Mouse (Mus musculus) gastrocnemius, adult 8-10 months (tissue): ENCODE measurements around the gene Sh3bp4. TPM values are rescaled to one million over a fixed set of nuclear protein-coding genes. Genes with fewer than 3 reads are reported as not detected.
A peak's percentile ranks its signal among the peaks of the same experiment; 100 is the strongest.

ENCODE experiments used
- DNase-seq, 2 experiments: peaks; one replicate each; pipeline ENCODE4 v3.0.0; 2022; ENCODE audit warnings: low spot score in 2 of 2
- total RNA-seq, 4 experiments: library from RNA; stranded (reverse); gene quantifications; 2 replicates each; pipeline ENCODE4 v1.2.4; 2022

The Sh3bp4 gene
- 1 to 10 TPM; 1.5 to 2.2 (median 2.1) TPM for total RNA-seq

DNA sequence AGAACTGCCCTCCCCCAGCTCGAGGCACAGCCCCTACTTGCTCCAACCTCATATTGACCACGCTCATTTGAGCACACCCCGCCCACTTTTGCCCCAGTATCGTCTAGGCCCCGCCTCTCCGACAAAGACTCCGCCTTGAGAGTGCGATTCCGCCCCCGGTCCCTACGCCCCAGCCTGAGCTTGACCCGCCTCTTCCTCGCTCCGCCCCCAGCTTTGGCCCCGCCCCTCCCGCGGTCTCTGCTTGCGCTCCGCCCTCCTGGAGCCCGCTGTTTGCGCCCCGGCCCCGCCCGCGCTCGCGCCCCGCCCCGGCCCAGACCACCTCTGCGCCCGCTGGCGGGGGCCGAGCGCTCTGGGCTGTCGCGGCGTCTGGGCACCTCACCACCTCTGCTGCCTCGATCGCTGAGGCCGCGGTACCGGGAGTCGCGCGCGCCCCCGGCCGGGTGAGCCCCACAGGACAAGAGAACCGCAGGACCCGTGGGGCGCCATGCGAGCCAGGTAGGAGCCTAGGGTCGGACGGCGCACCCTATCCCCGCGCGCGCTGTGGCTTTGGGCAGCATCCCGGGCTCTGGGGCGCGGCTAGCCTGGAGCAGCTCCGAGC lies at the start of gene Sh3bp4:
Gene Sh3bp4, plus strand, starts transcription at position 313 of the 598 bp plus-strand sequence.
- peak; percentile 98 to 99 for DNase-seq

DNA sequence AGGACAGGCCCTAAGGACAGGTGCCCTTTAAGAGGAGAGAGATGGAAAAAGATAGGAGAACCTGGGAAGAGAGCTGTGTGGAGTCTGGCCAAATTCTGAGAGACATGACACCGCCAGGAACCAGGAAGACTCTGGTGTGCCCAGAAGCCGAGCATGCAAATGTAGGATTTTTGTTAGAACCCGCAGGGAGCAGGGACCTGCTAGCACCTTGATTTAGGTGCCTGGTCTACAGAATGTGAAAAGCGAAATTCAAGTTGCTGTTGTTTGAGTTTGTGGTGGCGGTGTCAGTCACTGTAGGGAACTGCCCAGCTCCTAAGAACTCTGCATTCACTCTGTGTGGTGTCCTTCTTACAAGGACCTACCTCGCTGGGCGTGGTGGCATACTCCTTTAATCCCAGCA lies 47.2 kb upstream of the Sh3bp4 start:
- DNase-seq = no peak

DNA sequence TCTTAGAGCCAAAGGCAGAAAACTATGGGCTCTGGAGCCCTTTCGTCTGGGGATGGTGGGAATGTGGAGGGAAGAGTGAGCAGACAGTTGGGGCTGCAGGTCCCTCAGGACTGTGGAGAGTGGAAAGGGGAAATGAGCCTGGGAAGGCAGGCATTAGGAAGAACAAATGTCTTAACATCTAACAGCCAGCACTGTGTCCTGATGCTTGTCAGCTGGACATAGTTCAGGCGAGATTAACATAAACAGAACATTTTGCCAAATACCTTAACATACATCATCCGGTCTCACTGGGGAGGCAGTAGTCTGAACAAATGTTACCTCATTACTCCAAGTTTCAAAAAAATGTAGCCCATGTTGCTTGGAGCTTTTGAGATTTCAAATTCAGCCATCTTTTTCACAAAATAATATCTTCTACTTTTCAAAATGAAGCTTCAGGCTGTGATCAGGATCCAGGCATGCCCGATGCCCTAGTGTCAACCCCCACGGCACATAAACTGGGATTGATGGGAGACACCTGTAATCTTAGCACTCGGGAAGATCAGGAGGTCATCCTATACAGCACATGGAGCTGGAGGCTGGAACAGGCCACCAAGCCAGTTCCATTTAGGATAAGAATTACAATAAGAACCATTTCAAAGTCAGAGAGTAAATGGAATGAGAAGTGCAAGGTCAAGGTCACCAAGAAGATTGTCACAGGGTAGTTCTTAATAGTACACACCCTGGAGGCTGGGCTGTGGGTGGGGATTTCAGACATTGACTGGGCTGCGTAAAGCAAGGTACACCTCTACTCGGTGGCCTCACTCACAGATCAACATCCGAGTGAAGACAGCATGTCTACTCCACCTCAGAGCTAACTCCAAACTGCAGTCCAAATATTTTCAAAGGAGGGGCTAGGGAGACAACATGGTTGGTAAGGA lies 45.3 kb upstream of the Sh3bp4 start:
- DNase-seq = no peak

DNA sequence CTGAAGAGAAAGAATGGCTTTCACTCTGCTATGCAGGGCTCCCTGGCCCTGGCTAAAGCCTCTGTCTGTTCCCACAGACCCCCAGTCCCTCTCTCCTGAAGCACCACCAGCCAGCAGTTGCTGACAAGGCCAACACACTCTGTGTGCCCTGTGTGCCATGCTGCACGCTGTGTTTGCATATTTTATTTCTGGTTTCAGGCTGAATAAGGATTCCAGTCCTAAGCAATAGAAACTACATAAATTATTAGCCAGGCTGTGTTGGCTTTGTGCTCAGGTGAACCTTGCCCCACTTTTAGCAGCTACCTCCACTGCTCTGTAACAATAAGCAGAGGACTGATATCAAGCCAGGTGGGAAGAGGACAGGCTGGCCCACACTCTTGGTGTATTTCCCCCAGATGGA lies 44.2 kb upstream of the Sh3bp4 start:
- no peak for DNase-seq

DNA sequence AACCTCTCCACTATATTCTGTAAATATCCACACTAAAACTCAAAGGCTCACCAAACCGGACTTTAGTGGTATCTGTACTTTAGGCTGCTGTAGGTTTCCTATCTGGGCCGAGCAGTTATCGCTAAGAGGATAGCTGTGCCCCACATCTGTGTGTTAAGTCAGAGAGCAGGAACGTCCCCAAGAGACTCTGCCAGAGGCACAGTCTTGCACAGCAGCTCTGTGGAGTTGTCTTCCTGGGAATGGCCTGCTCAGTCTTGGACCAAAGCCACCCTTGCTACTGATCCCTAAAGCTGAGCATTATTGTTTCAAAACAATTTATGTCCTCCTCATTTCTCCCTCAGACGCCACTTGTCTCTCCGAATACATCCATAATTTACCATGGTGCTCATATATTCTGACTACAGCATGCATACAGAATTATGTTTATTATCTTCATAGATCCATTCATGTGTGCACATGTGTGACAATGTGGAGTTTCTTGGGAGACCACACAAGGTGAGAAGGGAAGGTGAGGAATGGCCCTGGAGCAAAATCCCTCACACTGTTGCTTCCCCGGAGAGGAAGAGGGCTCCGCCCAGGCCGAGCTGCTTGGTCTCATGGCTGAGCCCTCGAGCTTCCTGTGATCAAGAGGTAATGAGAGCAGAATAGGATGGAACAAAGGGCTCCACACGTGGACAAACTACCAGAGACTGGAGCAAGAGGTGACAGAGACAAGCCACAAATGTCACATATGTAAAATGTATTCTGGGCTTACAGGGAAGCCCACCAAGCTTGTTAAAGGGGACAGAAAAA lies 40.9 kb upstream of the Sh3bp4 start:
- no peak for DNase-seq

DNA sequence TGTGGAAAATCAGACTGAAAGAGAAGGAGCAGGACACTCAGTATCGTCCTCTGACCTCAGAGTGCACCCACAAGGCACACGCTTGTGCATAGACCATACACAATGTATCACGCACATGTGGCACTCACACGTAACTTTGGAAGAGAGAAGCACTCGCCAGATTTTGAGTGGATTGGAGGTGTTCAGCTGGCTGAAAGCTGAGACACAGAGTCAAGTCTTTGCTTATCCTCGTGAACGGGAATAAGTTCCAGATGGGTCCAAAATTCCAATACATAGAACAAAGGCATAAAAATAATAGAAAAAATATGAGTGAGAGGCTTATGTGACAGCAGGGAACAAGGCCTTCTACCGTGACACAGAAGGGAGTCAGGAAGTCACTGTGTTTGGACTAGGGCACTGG lies 36.6 kb upstream of the Sh3bp4 start:
- no peak for DNase-seq

DNA sequence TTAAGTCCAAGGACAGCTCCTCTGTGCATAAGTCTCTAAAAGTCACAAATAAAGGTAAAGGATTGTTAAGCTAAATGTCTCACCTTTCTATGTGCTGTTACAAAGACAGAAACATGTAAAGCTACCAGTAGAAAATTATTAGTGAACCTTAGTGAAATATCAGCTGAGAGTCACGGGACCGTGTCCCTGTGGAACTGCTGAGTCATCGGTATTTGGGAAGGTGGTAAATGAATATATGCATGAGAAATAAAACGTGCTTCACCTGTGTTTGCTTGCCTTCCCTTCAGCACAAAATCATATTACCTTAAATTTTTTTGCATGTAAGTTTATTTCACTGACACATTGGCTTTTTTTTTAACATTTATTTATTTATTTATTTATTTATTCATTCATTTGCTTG lies 36.2 kb upstream of the Sh3bp4 start:
- no peak for DNase-seq

DNA sequence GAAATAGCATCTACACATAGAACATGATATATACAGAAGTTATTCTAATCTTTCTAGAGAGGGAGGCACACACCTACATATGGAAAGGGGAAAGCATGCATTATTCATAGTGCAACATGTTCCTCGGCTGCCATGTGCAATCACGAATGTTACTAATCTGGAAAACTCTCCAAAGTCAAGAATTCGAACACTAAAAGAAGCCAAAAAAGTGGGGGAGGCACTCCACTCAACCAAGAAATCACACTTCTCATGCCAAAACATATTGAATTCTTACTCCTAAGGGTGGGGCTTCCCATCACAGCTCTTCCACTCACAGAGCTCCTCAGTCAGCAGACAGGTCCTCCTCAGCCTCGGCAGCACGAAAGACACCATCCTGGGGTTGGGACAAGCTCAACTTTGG lies 35.1 kb upstream of the Sh3bp4 start:
- DNase-seq = no peak

DNA sequence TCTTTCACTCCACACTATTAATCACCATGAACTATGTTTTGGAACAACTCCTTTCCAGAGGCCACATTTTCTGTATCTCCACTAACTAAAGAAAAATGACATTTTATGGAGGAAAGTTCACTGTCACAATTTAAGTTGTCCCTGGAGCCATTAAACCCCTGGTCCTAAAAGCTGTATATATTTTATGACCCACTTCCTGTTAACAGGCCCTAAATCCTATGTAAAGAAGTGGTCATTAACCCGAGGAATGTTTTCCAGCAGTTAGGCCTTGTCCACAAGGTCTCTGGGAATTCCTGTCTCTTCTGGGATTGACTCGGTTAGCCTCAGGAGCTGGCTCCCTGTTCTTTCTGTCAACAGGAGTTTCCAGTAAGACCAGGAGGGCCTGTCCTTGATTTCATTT lies 30.4 kb upstream of the Sh3bp4 start:
- DNase-seq = no peak

DNA sequence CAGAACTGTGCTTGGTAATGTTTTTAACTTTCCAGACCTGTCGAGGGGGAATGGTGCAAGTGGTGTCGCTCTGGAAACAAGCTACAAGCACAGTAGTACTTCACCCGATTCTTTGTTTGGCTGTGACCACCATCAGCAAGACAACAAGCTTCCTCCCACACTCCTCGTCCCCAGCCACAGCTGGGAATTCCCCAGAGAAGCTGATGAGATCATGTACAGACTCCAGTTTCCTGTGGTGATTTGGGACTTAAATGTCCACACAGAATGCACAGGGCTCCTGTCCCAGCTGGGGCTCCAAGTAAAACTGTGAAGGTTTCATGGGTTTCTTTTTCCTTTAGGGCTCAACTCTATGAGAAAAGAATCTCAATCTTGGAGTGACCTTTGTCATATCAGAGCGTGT lies 28.9 kb upstream of the Sh3bp4 start:
- DNase-seq = peak; percentile 8 to 16

DNA sequence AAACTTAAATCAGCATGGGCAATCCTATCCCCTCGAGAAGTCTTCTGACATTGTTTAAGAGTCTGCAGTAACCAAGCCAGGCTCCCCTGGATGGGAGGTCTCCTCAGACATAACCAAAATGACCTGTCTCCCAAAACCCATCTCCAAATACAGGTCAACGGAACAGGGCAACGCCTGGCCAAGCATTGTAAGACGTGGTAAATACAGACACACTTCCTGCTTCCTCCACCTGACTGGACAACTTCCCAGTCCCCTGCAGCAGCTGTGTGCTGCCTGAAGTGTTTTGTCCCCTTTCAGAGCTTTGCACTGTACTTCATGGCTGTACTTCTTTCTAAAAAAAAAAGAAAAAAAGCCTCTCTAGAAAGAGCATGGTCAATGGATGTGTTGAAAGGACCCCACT lies 28.1 kb upstream of the Sh3bp4 start:
- DNase-seq = no peak

DNA sequence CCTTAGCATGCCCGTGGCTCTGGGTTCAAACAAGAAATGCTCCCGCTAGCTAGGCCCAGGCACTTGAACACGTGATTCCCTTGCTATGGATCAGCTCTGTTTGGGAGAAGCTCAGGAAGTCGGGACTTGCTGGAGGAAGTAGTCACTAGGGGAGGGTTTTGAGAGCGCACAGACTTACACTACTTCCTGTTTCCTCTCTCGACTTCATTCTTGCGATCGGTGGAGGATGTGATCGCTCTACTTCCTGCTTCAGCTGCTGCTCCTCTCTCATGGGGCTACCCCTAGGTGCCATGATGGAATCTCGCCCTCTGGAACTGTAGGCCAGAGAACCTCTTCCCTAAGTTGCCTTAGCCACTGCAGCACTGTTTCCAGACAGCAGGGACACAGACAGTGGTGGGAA lies 27.3 kb upstream of the Sh3bp4 start:
- DNase-seq = no peak

DNA sequence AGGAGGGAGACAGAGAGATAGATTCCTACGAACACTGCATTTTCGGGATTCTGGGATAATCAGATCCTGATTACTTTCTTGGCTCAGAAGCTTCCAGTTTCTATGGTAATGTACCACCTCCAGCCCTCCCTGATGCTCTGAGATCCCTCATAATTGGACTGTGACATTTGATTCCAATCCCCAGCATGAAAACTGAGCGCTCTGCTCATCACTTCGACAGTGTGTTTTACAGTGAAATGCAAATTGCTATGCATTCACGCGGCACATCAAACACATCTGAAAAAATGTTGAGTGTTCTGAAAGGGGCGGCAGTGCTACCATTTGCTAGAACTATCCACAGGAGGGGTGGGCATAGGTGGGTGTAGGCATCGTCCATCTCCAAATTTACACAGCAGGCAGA lies 24.8 kb upstream of the Sh3bp4 start:
- DNase-seq = no peak

DNA sequence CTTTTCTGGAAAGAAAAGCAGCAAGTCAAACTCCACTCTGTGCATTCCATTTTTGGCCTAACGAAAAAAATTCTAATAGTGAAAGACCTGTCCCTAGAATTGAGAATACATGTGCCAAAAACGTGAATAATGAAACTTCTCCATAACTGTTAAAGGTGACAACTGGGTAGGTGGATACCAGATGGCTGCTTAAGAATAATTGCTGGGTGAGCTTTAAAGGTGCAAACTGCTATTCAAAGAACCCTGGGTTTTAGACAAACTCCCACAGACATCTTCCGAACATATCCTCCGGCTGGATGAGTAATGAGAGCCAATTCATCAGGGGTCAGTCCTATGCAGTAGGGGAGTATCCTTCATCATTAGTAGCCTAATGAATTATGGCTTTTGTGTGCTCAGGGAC lies 20.7 kb upstream of the Sh3bp4 start:
- no peak for DNase-seq

DNA sequence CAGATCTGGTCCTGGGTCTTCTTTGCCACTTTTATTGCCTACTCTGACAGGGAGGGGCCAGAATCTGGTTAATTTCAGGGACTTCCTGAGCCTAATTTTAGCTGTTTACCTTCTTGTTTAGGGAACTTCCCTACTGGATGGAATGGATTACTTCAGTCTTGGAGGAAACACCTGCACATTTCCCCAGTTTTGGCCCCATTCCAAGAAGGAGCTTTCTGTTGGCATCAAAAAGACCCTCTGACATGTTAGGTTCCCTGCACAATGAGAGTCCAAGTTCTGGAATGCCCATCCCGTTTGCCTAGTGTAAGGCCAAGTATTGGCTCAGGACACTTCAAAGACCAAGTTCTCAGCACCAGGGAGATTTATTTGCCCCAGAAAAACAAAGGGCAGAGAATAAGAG lies 14.0 kb upstream of the Sh3bp4 start:
- no peak for DNase-seq

DNA sequence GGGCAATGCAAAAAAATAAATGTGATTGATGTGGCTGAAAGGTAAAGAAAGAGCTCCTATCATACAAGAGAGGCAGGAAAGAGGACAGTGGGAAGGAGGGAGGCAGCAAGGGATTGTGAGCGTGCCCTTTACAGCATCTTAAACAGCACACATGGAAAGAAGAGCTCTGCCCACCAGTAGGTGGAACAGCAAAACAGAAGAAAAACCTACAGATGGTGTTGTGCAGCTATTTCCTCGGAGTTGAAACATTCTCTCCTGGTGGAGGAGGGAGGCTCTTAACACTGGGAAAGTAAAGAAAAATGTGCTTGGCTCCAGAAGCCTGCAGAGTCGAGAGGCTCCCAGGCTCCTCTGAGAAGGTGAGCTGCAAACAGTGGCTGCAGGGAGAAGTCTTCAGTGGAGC lies 12.8 kb upstream of the Sh3bp4 start:
- no peak for DNase-seq

DNA sequence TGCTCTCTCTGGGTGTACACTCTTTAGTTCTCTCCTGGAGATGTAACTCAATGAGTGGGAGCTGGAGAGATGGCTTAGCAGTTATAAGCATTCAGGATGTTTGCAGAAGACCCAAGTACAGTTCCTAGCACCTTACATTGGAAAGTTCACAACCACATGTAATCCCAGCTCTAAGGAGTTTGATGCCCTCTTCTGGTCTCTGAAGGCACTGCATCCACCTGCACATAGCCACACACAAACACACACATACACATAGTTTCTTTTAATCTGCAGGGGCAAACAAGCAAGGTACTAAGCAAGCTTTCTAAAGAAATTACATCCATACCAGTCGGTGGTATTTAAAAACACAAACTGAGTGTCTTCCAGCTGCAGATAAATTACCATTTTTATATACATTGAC lies 12.2 kb upstream of the Sh3bp4 start:
- no peak for DNase-seq

DNA sequence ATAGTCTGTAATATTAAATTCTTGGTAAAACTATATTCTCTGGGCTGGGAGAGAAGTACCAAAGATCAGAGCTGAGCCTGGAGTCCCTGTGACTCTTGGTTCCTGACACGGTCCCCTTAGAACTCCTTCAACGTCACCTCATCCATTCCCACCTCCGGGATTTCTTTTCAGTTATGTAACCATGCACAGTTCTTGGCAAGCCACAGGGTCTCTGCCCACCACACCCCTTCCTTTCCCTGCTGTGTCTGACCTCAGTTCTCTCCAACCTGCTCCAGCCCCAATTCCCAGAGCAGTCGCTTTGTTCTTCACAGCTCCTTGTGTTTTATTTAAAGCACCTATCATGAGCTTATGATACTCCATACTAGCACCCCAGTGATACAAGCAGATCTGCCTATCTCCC lies 7.2 kb upstream of the Sh3bp4 start:
- DNase-seq = no peak

DNA sequence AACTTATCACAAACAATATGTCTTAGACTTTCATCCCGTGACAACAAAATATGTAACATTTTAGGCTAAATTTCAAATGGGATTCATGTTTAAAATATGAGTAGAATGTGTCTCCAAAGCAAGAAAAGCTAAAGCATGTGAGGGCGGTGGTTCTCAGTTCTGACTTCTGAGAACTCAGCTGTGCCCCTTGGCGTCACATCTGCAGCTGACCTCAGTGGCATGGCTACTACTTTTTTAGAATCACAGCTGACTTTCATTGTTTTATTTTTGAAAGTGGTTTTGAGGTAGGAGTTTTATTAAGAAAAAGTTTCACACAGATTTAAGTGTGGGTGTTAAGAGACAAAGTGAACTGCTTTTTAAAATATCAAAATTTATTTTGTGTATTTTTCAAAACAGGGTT lies 6.4 kb upstream of the Sh3bp4 start:
- no peak for DNase-seq

DNA sequence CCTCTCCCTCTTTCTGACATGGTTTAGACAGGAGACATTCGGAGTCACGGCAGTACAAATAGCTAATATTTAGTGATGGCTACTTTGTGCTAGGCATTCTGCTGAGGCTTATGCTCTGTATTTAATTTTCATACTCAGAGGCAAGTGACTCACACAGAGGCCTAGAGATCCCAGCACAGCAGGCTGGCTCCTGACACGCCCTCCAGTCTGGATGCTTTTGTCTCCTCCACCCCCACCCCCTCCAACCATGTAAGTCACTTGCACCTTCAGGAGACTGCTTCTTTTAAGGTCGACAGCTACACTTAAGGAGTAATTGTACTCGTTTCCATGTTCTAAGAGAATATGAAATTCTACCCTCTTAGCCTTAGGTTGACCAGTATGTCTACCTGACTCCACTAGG lies 1.4 kb upstream of the Sh3bp4 start:
- DNase-seq = no peak

DNA sequence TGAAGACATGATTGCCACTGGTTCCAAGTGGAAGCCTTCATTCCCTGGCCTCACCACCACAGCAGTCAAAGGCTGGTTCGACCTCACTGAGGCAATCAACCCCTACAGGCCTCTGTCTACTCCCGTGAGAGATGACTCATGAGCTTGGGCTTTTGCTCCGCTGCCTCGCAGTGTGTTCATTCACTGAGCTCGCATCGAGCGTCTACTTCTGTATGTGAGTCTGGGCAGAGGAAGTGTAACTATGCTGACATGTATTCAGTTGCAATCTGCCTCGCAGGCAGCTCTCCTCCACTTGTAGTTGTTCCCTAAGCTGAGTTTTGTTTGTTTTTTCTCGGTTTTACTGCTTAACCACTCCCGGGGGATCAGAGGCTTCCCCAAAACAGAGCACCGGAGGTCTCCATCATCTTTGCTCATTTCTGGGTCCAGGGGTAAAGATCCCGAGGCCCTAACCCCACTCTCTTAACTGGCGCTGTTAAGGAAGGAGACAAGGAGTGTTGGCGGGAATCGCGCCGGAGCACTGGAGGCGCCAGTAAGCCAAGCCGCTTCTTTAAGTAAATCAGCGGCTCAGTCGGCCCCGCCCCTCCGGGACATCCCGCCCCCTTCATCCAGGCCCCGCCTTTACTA lies 624 bp upstream of the Sh3bp4 start:
- DNase-seq = peak; percentile 11 to 28

DNA sequence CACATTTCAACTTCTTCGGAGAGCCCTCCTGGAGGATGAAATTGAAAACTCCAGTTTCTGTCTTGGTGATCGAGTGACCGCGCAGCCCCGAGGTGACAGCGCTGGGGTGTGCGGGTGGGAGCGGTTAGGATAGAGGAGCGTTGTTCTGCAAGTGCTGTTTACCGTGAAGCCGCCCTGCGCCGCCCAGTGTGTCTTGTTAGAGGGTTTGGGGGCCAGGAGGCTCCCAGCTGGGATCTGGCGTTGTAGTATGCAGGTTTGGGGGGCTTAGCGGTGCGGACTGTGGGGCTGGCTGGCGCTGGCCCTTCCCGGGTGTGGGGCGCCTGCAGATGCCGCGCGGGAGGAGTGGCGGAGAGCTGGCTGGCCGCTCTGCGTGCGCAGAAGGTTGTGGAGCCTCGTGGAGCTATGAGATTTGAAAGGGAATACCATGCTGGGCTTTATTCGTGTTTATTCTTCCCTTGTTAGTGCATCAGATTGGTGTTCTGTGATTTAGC lies 701 bp downstream of the Sh3bp4 start:
- no peak for DNase-seq
